Mouse (Mus musculus): ENCODE results near the gene P2ry10. TPM values are rescaled to one million over a fixed set of nuclear protein-coding genes. Genes with fewer than 3 reads are reported as not detected.
"Not testable (repeated sequence)": the region's sequence is repeated elsewhere in the genome, so short reads cannot be mapped to it uniquely, and the experiment has no call there.

The P2ry10 gene
- total RNA-seq (2014; fragmentation: Nextera tagmentation) (28.9 and 29.1 TPM in 2 replicates), total RNA-seq (2017) (4.6 and 4.8 TPM in 2 replicates), polyA plus RNA-seq (2012) (0.10 TPM in 2 replicates)

DNA sequence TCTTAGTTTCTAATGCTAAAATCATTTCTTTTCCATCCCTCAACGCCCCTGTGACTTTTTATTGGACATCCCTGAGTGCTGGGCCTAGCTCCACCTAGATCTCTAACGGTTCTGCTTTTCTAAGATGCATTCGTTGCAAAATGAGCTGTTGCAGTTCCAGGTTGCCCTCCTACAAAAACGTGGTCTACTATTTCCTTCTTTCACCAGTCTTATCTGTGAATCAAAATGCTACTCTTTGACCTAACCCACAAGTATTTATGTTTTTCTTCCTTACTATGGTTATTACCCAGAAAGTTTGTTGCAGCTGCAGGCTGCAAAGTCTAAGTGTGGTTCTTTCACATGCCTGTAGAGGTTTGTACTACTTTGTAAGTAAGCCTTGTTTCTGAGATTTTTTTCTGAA is at the start of gene P2ry10:
Gene P2ry10 (plus strand): TSS at position 316 of the 400 bp plus-strand sequence.
- no peak for TF ChIP-seq TAL1 (conservative IDR thresholded peaks at IDR 0.05; ENCODE audit: low read depth, low read length)
- TF ChIP-seq CTCF (IDR thresholded peaks at IDR 0.05; ENCODE audit: low read depth, low read length), result no peak
- TF ChIP-seq POLR2AphosphoS5 (IDR thresholded peaks at IDR 0.05; ENCODE audit: insufficient replicate concordance, low read depth, low read length), result no peak
- TF ChIP-seq GATA1 (IDR thresholded peaks at IDR 0.05; ENCODE audit: borderline replicate concordance, low read length), result no peak
- TF ChIP-seq GATA2 (IDR thresholded peaks at IDR 0.05; ENCODE audit: borderline replicate concordance, low read depth, low read length), result no peak
- Histone ChIP-seq H3K27me3 (ENCODE audit: insufficient read depth, low read length) (no peaks in the 10 kb centered on the region), H3K36me3 (replicated peaks) (no peaks in the 10 kb centered on the region), H3K4me3 (ENCODE audit: low read depth, low read length) (no peak within 1 kb of the TSS), H3K4me1 (ENCODE audit: insufficient read depth, low read depth, low read length) (no peaks in the 10 kb centered on the region; the same call in 1 of the 2 replicates), H3K9me3 (replicated peaks) (no peaks in the 10 kb centered on the region)
- DNase-seq (ENCODE audit: low spot score), result no peak
- ATAC-seq (ENCODE audit: extremely low read depth, insufficient number of reproducible peaks, low FRiP score, poor library complexity, severe bottlenecking), result no peak

DNA sequence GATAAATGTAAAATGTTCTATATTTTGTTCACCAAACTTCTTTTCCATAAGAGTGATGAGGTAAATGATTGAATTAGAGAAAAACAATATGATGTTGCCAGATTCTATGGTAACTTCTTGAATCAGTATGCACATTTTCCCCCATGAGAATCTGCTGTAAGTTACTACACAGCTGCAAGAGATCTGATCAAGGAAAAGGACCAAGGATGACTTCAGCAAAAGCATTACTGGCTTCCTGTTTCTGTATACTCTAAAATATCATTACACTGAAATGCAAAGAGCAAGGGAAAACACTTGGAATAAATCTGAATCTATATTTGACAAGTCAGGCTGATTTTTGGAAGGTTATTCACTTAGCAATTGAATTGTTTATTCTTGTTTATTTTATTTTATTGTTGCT is 49.1 kb upstream of the P2ry10 start:
- TF ChIP-seq GATA1 (IDR thresholded peaks at IDR 0.05; ENCODE audit: borderline replicate concordance, low read length) (no peak), POLR2AphosphoS5 (IDR thresholded peaks at IDR 0.05; ENCODE audit: insufficient replicate concordance, low read depth, low read length) (no peak), TAL1 (conservative IDR thresholded peaks at IDR 0.05; ENCODE audit: low read depth, low read length) (no peak), CTCF (IDR thresholded peaks at IDR 0.05; ENCODE audit: low read depth, low read length) (no peak), GATA2 (IDR thresholded peaks at IDR 0.05; ENCODE audit: borderline replicate concordance, low read depth, low read length) (no peak)
- no peak overlapping the region for H3K4me3 ChIP-seq (ENCODE audit: low read depth, low read length)
- peak; percentile 68 for ATAC-seq (ENCODE audit: extremely low read depth, insufficient number of reproducible peaks, low FRiP score, poor library complexity, severe bottlenecking)

DNA sequence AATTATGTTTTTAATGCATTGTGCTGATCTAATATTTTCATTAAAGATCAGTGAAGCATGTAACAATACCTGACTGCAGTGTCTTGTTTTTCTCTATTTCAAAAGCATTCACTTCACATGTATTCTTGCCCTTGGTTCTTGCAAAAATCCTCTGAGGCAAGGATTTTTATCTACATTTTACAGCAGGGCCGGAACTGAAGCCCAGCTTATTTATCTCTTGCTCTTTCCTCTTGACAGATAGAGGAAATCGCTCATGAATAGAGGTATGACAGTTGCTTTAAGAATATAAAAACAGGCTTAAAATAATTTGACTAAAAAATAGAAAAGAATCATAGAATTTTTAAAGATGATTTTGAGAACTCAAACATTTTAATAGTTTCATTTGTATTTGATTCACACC is 48.7 kb upstream of the P2ry10 start:
- Histone ChIP-seq H3K9me3 (replicated peaks) (no peaks in the 10 kb centered on the region), H3K4me1 (ENCODE audit: insufficient read depth, low read depth, low read length) (no peaks in the 10 kb centered on the region), H3K36me3 (replicated peaks) (no peaks in the 10 kb centered on the region), H3K27me3 (ENCODE audit: insufficient read depth, low read length) (no peaks in the 10 kb centered on the region), H3K4me3 (ENCODE audit: low read depth, low read length) (no peak overlapping the region)
- ATAC-seq (ENCODE audit: extremely low read depth, insufficient number of reproducible peaks, low FRiP score, poor library complexity, severe bottlenecking), result peak; percentile 74
- DNase-seq (ENCODE audit: low spot score), result no peak
- TF ChIP-seq POLR2AphosphoS5 (IDR thresholded peaks at IDR 0.05; ENCODE audit: insufficient replicate concordance, low read depth, low read length) (no peak), TAL1 (conservative IDR thresholded peaks at IDR 0.05; ENCODE audit: low read depth, low read length) (no peak), GATA1 (IDR thresholded peaks at IDR 0.05; ENCODE audit: borderline replicate concordance, low read length) (no peak), GATA2 (IDR thresholded peaks at IDR 0.05; ENCODE audit: borderline replicate concordance, low read depth, low read length) (no peak), CTCF (IDR thresholded peaks at IDR 0.05; ENCODE audit: low read depth, low read length) (no peak)

More for the DNA sequence above, 49.1 kb upstream of the P2ry10 start:
- H3K36me3 ChIP-seq (replicated peaks), result no peaks in the 10 kb centered on the region
- H3K4me1 ChIP-seq (ENCODE audit: insufficient read depth, low read depth, low read length), result no peaks in the 10 kb centered on the region
- H3K27me3 ChIP-seq (ENCODE audit: insufficient read depth, low read length), result no peaks in the 10 kb centered on the region
- DNase-seq (ENCODE audit: low spot score), result no peak
- no peaks in the 10 kb centered on the region for H3K9me3 ChIP-seq (replicated peaks)

DNA sequence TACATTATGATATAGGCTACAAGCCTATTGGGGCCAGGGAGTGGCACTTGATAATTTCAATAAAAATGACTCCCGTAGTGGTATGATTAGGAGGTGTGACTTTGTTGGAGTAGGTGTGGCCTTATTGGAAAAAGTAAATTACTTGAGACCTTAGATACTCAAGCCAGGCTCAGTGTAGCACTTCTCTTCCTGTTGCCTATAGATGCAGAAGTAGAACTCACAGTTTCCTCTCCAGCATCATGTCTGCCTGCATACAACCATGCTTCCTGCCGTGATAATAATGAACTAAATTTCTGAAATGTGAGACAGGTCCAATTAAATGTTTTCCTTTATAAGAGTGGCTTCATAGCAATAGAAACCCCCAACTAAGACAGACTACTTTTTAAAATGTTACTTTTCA is 45.9 kb upstream of the P2ry10 start:
- H3K4me3 ChIP-seq (ENCODE audit: low read depth, low read length), result no peak overlapping the region
- H3K27me3 ChIP-seq (ENCODE audit: insufficient read depth, low read length), result no peaks in the 10 kb centered on the region
- no peaks in the 10 kb centered on the region for H3K4me1 ChIP-seq (ENCODE audit: insufficient read depth, low read depth, low read length)
- H3K36me3 ChIP-seq (replicated peaks), result no peaks in the 10 kb centered on the region
- TF ChIP-seq TAL1 (conservative IDR thresholded peaks at IDR 0.05; ENCODE audit: low read depth, low read length), result no peak
- TF ChIP-seq POLR2AphosphoS5 (IDR thresholded peaks at IDR 0.05; ENCODE audit: insufficient replicate concordance, low read depth, low read length), result no peak
- no peak for TF ChIP-seq CTCF (IDR thresholded peaks at IDR 0.05; ENCODE audit: low read depth, low read length)
- TF ChIP-seq GATA1 (IDR thresholded peaks at IDR 0.05; ENCODE audit: borderline replicate concordance, low read length), result no peak
- no peak for TF ChIP-seq GATA2 (IDR thresholded peaks at IDR 0.05; ENCODE audit: borderline replicate concordance, low read depth, low read length)
- no peaks in the 10 kb centered on the region for H3K9me3 ChIP-seq (replicated peaks)
- ATAC-seq (ENCODE audit: extremely low read depth, insufficient number of reproducible peaks, low FRiP score, poor library complexity, severe bottlenecking) (no peak), DNase-seq (ENCODE audit: low spot score) (no peak)

DNA sequence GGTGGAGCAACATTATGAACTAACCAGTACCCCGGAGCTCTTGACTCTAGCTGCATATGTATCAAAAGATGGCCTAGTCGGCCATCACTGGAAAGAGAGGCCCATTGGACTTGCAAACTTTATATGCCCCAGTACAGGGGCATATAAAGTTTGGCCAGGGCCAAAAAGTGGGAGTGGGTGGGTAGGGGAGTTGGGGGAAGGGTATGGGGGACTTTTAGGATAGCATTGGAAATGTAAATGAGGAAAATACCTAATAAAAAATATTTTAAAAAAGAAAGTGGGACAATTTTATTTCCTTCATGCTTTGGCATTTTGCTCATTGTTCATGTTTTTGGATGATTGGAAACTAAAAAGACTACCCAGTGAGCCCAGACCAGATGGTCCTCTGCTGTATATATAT is 4.9 kb upstream of the P2ry10 start:
- not testable (repeated sequence) for H3K4me3 ChIP-seq (ENCODE audit: low read depth, low read length); DNase-seq (ENCODE audit: low spot score); H3K36me3 ChIP-seq (replicated peaks); H3K4me1 ChIP-seq (ENCODE audit: insufficient read depth, low read depth, low read length); H3K9me3 ChIP-seq (replicated peaks); ATAC-seq (ENCODE audit: extremely low read depth, insufficient number of reproducible peaks, low FRiP score, poor library complexity, severe bottlenecking); H3K27me3 ChIP-seq (ENCODE audit: insufficient read depth, low read length)

DNA sequence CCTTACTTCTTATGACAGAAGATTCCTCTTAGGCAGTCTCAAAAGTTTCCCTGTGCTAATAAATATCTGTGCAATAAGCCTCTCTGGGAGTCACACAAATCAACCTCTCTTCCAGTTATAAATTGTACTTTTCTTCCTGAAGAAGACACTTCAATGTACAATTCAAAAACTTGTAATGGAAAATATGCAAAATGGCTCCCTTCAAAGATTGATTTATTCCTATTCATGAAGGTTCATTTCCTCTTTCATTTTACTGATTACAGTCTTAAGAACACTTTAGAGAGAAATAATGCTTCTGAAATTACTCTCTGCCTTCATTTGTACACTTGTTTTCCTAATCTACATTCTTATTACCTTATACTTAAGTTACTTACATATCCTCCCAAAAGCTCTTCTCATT is 4.0 kb upstream of the P2ry10 start:
- TF ChIP-seq CTCF (IDR thresholded peaks at IDR 0.05; ENCODE audit: low read depth, low read length), result no peak
- no peak for TF ChIP-seq GATA1 (IDR thresholded peaks at IDR 0.05; ENCODE audit: borderline replicate concordance, low read length)
- no peak for TF ChIP-seq GATA2 (IDR thresholded peaks at IDR 0.05; ENCODE audit: borderline replicate concordance, low read depth, low read length)
- DNase-seq (ENCODE audit: low spot score) (no peak), ATAC-seq (ENCODE audit: extremely low read depth, insufficient number of reproducible peaks, low FRiP score, poor library complexity, severe bottlenecking) (no peak)
- Histone ChIP-seq H3K4me3 (ENCODE audit: low read depth, low read length) (no peak overlapping the region), H3K36me3 (replicated peaks) (no peaks in the 10 kb centered on the region), H3K27me3 (ENCODE audit: insufficient read depth, low read length) (no peaks in the 10 kb centered on the region), H3K4me1 (ENCODE audit: insufficient read depth, low read depth, low read length) (no peaks in the 10 kb centered on the region; the same call in 1 of the 2 replicates), H3K9me3 (replicated peaks) (no peaks in the 10 kb centered on the region)

DNA sequence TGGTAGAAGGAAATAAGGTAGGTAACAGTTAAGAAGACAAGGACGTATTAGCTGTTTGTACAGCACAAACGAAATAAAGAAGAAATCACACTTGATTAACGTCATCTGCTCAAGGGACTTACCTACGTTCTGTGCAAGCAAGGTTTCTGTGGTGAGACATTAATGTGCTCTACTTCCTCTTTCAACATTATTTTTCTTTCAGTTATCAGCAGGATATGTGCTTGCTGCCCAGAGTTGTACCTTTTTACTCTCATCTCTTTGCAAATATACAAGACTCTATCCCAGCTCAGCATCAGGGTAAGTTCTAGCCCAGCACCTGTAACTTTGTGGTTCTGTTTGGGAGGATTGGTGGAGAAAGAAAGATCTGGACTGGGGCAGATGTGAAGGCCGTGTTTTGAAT is 839 bp downstream of the P2ry10 start:
- peak; percentile 22 for ATAC-seq (ENCODE audit: extremely low read depth, insufficient number of reproducible peaks, low FRiP score, poor library complexity, severe bottlenecking)
- DNase-seq (ENCODE audit: low spot score), result no peak
- no peaks in the 10 kb centered on the region for H3K9me3 ChIP-seq (replicated peaks)
- H3K36me3 ChIP-seq (replicated peaks), result no peaks in the 10 kb centered on the region
- H3K4me1 ChIP-seq (ENCODE audit: insufficient read depth, low read depth, low read length), result no peaks in the 10 kb centered on the region; the same call in 1 of the 2 replicates
- TF ChIP-seq TAL1 (conservative IDR thresholded peaks at IDR 0.05; ENCODE audit: low read depth, low read length) (no peak), CTCF (IDR thresholded peaks at IDR 0.05; ENCODE audit: low read depth, low read length) (no peak), GATA2 (IDR thresholded peaks at IDR 0.05; ENCODE audit: borderline replicate concordance, low read depth, low read length) (no peak), POLR2AphosphoS5 (IDR thresholded peaks at IDR 0.05; ENCODE audit: insufficient replicate concordance, low read depth, low read length) (no peak), GATA1 (IDR thresholded peaks at IDR 0.05; ENCODE audit: borderline replicate concordance, low read length) (no peak)
- no peak overlapping the region for H3K4me3 ChIP-seq (ENCODE audit: low read depth, low read length)
- H3K27me3 ChIP-seq (ENCODE audit: insufficient read depth, low read length), result no peaks in the 10 kb centered on the region

All from G1E (cell line).